Mouse (Mus musculus): ENCODE measurements around the gene 4930404N11Rik. TPM values are rescaled to one million over a fixed set of nuclear protein-coding genes. Genes with fewer than 3 reads are reported as not detected.

The 4930404N11Rik gene
- polyA plus RNA-seq, 1 experiment from 2014 or later: 0.92 TPM

- peak overlapping the region; percentile 15; the same call in 1 of the 2 replicates for H3K4me2 ChIP-seq (replicated peaks)
Measured at GRCm38 (mm10) chr10:81332277-81332676, 33.3 kb downstream of the 4930404N11Rik start.

GRCm38 (mm10) chr10:81330007-81330406, 35.6 kb downstream of the 4930404N11Rik start:
- Histone ChIP-seq H3K9me3 (no peaks in the 10 kb centered on the region), H3K4me1 (0 out of 2 replicates have a peak, but pooled peaks cover 3% of the 10 kb centered on the region), H3K4me2 (replicated peaks) (no peak overlapping the region), H3K27me3 (peaks cover 31% of the 10 kb centered on the region), H3K9ac (replicated peaks) (no peak overlapping the region), H3K4me3 (no peak overlapping the region), H3K27ac (replicated peaks) (no peak overlapping the region), H3K36me3 (peaks cover 25% of the 10 kb centered on the region)
- no peak for ATAC-seq (ENCODE audit: low FRiP score, low read depth)
- 74% methylated on average over 4 of the region's 4 CpGs for WGBS

More at GRCm38 (mm10) chr10:81332277-81332676, 33.3 kb downstream of the 4930404N11Rik start:
- WGBS: 15% methylated on average over 29 of the region's 29 CpGs
- Histone ChIP-seq H3K4me3 (no peak overlapping the region), H3K36me3 (peaks cover 2% of the 10 kb centered on the region; the same call in 1 of the 2 replicates), H3K27me3 (peaks cover 45% of the 10 kb centered on the region), H3K27ac (replicated peaks) (no peak overlapping the region), H3K4me1 (peaks cover 7% of the 10 kb centered on the region; the same call in 1 of the 2 replicates), H3K9me3 (no peaks in the 10 kb centered on the region), H3K9ac (replicated peaks) (no peak overlapping the region)
- ATAC-seq (ENCODE audit: low FRiP score, low read depth): no peak

GRCm38 (mm10) chr10:81329194-81329975, 36.2 kb downstream of the 4930404N11Rik start:
- Histone ChIP-seq H3K9ac (replicated peaks) (no peak overlapping the region), H3K4me1 (0 out of 2 replicates have a peak, but pooled peaks cover 3% of the 10 kb centered on the region), H3K4me2 (replicated peaks) (no peak overlapping the region), H3K4me3 (no peak overlapping the region), H3K9me3 (no peaks in the 10 kb centered on the region), H3K36me3 (peaks cover 31% of the 10 kb centered on the region), H3K27ac (replicated peaks) (no peak overlapping the region), H3K27me3 (peaks cover 29% of the 10 kb centered on the region)
- no peak for ATAC-seq (ENCODE audit: low FRiP score, low read depth)
- WGBS: 77% methylated on average over 10 of the region's 10 CpGs

- H3K4me2 ChIP-seq (replicated peaks): no peak within 1 kb of the TSS
- 0 out of 2 replicates have a peak within 1 kb of the TSS, but pooled peaks have one; percentile 25 for H3K27ac ChIP-seq (replicated peaks)
Measured at GRCm38 (mm10) chr10:81328386-81328785, 37.2 kb downstream of the 4930404N11Rik start, which contains the start of gene Tbxa2r. Tbxa2r (plus strand) TSS chr10:81328731.

GRCm38 (mm10) chr10:81327959-81328358, 37.7 kb downstream of the 4930404N11Rik start:
- no peak for ATAC-seq (ENCODE audit: low FRiP score, low read depth)
- 60% methylated on average over 2 of the region's 2 CpGs for WGBS
- H3K9ac ChIP-seq (replicated peaks): no peak overlapping the region
- H3K4me1 ChIP-seq: 0 out of 2 replicates have a peak, but pooled peaks cover 3% of the 10 kb centered on the region
- peaks cover 20% of the 10 kb centered on the region for H3K27me3 ChIP-seq
- H3K4me3 ChIP-seq: no peak overlapping the region
- H3K4me2 ChIP-seq (replicated peaks): no peak overlapping the region
- peaks cover 46% of the 10 kb centered on the region for H3K36me3 ChIP-seq
- no peaks in the 10 kb centered on the region for H3K9me3 ChIP-seq
- 0 out of 2 replicates have a peak overlapping the region, but pooled peaks have one; percentile 25 for H3K27ac ChIP-seq (replicated peaks)

More at GRCm38 (mm10) chr10:81328386-81328785, 37.2 kb downstream of the 4930404N11Rik start, which contains the start of gene Tbxa2r:
- peaks cover 24% of the 10 kb centered on the region for H3K27me3 ChIP-seq
- no peaks in the 10 kb centered on the region for H3K9me3 ChIP-seq
- peaks cover 41% of the 10 kb centered on the region for H3K36me3 ChIP-seq
- no peak for ATAC-seq (ENCODE audit: low FRiP score, low read depth)
- 0 out of 2 replicates have a peak, but pooled peaks cover 3% of the 10 kb centered on the region for H3K4me1 ChIP-seq
- no peak within 1 kb of the TSS for H3K9ac ChIP-seq (replicated peaks)
- 19% methylated on average over 10 of the region's 10 CpGs for WGBS
- no peak within 1 kb of the TSS for H3K4me3 ChIP-seq

GRCm38 (mm10) chr10:81326858-81327257, 38.8 kb downstream of the 4930404N11Rik start:
- 86% methylated on average over 6 of the region's 6 CpGs for WGBS
- no peak for ATAC-seq (ENCODE audit: low FRiP score, low read depth)
- Histone ChIP-seq H3K4me2 (replicated peaks) (no peak overlapping the region), H3K4me1 (peaks cover 7% of the 10 kb centered on the region), H3K4me3 (no peak overlapping the region), H3K9me3 (no peaks in the 10 kb centered on the region), H3K9ac (replicated peaks) (no peak overlapping the region), H3K27me3 (peaks cover 9% of the 10 kb centered on the region), H3K36me3 (peaks cover 53% of the 10 kb centered on the region), H3K27ac (replicated peaks) (no peak overlapping the region)

GRCm38 (mm10) chr10:81325781-81326180, 39.8 kb downstream of the 4930404N11Rik start:
- Histone ChIP-seq H3K9me3 (no peaks in the 10 kb centered on the region), H3K4me1 (peaks cover 11% of the 10 kb centered on the region), H3K27ac (replicated peaks) (no peak overlapping the region), H3K9ac (replicated peaks) (no peak overlapping the region), H3K4me2 (replicated peaks) (no peak overlapping the region), H3K27me3 (peaks cover 4% of the 10 kb centered on the region; the same call in 1 of the 2 replicates), H3K4me3 (no peak overlapping the region), H3K36me3 (peaks cover 53% of the 10 kb centered on the region)
- no peak for ATAC-seq (ENCODE audit: low FRiP score, low read depth)
- 97% methylated on average over 18 of the region's 18 CpGs for WGBS

GRCm38 (mm10) chr10:81325176-81325575, 40.4 kb downstream of the 4930404N11Rik start:
- WGBS: 92% methylated on average over 21 of the region's 21 CpGs
- H3K4me2 ChIP-seq (replicated peaks): no peak overlapping the region
- ATAC-seq (ENCODE audit: low FRiP score, low read depth): no peak
- peaks cover 53% of the 10 kb centered on the region for H3K36me3 ChIP-seq
- no peak overlapping the region for H3K27ac ChIP-seq (replicated peaks)
- H3K4me1 ChIP-seq: peaks cover 11% of the 10 kb centered on the region
- H3K4me3 ChIP-seq: 0 out of 2 replicates have a peak overlapping the region, but pooled peaks have one; percentile 3
- no peaks in the 10 kb centered on the region for H3K9me3 ChIP-seq
- H3K9ac ChIP-seq (replicated peaks): no peak overlapping the region
- no peaks in the 10 kb centered on the region; the same call in 1 of the 2 replicates for H3K27me3 ChIP-seq

GRCm38 (mm10) chr10:81323791-81324530, 41.7 kb downstream of the 4930404N11Rik start:
- Histone ChIP-seq H3K4me2 (replicated peaks) (no peak overlapping the region), H3K4me1 (peaks cover 22% of the 10 kb centered on the region), H3K9me3 (no peaks in the 10 kb centered on the region), H3K36me3 (peaks cover 53% of the 10 kb centered on the region), H3K27me3 (no peaks in the 10 kb centered on the region; the same call in 1 of the 2 replicates), H3K9ac (replicated peaks) (no peak overlapping the region), H3K27ac (replicated peaks) (no peak overlapping the region), H3K4me3 (no peak overlapping the region)
- no peak for ATAC-seq (ENCODE audit: low FRiP score, low read depth)
- WGBS: 94% methylated on average over 18 of the region's 18 CpGs

- Histone ChIP-seq H3K9ac (replicated peaks) (no peak overlapping the region), H3K4me3 (0 out of 2 replicates have a peak overlapping the region, but pooled peaks have one; percentile 96), H3K4me2 (replicated peaks) (no peak overlapping the region), H3K36me3 (peaks cover 59% of the 10 kb centered on the region), H3K27me3 (no peaks in the 10 kb centered on the region), H3K4me1 (peaks cover 26% of the 10 kb centered on the region), H3K9me3 (no peaks in the 10 kb centered on the region), H3K27ac (replicated peaks) (no peak overlapping the region)
- WGBS: 93% methylated on average over 23 of the region's 23 CpGs
- no peak for ATAC-seq (ENCODE audit: low FRiP score, low read depth)
Measured at GRCm38 (mm10) chr10:81323141-81323775, 42.4 kb downstream of the 4930404N11Rik start.

- no peaks in the 10 kb centered on the region for H3K27me3 ChIP-seq
- H3K4me1 ChIP-seq: peaks cover 26% of the 10 kb centered on the region
- H3K9ac ChIP-seq (replicated peaks): no peak overlapping the region
- no peak overlapping the region for H3K27ac ChIP-seq (replicated peaks)
- H3K4me2 ChIP-seq (replicated peaks): peak overlapping the region; percentile 70; the same call in 1 of the 2 replicates
- no peak for ATAC-seq (ENCODE audit: low FRiP score, low read depth)
- H3K36me3 ChIP-seq: peaks cover 66% of the 10 kb centered on the region
- WGBS: 96% methylated on average over 27 of the region's 27 CpGs
- peak overlapping the region; percentile 96; the same call in 1 of the 2 replicates for H3K4me3 ChIP-seq
- H3K9me3 ChIP-seq: no peaks in the 10 kb centered on the region
Measured at GRCm38 (mm10) chr10:81322444-81322843, 43.2 kb downstream of the 4930404N11Rik start.
